Mouse (Mus musculus) right cerebral cortex, postnatal 10 days (tissue): Measurements from ENCODE around the gene Trim29.

Experiments used
- DNase-seq, 2 experiments: peaks; one replicate each; pipeline ENCODE4 v3.0.0; 2021; ENCODE audit warnings: low spot score in 2 of 2

Trim29 gene

GRCm38 (mm10) chr9:43383871-43384270 lies 73.2 kb downstream of the Trim29 start:
- DNase-seq = no peak

DNA sequence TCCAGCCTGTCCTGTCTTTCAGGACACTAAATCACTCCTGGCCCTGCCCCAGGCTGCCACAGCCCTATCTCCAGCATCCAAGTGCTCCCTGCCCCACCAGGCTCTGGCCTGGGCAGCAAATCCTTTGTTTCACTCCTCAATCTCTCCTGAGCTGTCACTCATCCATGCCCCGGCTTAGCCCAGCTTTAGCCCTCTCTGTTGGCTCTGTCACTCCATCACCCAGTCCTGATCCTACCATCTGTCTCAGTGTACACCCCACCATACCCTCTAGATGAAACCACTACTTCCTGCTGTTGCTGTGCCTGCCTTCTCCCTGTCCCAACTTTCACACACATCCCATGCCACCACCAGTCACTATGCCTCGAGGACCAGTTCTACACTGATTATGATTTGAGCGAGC lies 73.8 kb downstream of the Trim29 start:
- DNase-seq = no peak
